Mouse (Mus musculus) forebrain, embryonic 16.5 days (tissue): ENCODE results near the gene Chrna5. TPM values are rescaled to one million over a fixed set of nuclear protein-coding genes. Genes with fewer than 3 reads are reported as not detected.
A peak's percentile ranks its signal among the peaks of the same experiment; 100 is the strongest.

Experiments
- ATAC-seq: fragments of 200-750 bp; cut with Nextera tagmentation; 2 replicates; pipeline ENCODE4 v1.8.0; 2017; ENCODE audit warnings: mild to moderate bottlenecking, moderate library complexity
- H3K27ac ChIP-seq: fragments of 300-500 bp; sonication (generic); 2 replicates; pipeline ENCODE4 v1.5.1; 2014; ENCODE audit warnings: low read length, control low read depth
- H3K27me3 ChIP-seq: fragments of 300-500 bp; sonication (generic); replicated peaks from 2 replicates; pipeline ENCODE4 v1.6.1; 2014; ENCODE audit warnings: low read length; ENCODE audit not compliant: control insufficient read depth, insufficient read depth
- H3K36me3 ChIP-seq: fragments of 300-500 bp; sonication (generic); 2 replicates; pipeline ENCODE4 v1.6.1; 2014; ENCODE audit not compliant: control insufficient read depth, insufficient read depth
- H3K4me1 ChIP-seq: fragments of 300-500 bp; sonication (generic); replicated peaks from 2 replicates; pipeline ENCODE4 v1.6.1; 2014; ENCODE audit warnings: low read length; ENCODE audit not compliant: control insufficient read depth, insufficient read depth
- H3K4me2 ChIP-seq: fragments of 300-500 bp; sonication (generic); 2 replicates; pipeline ENCODE4 v1.6.1; 2014; ENCODE audit warnings: mild to moderate bottlenecking, low read length, control low read depth
- H3K4me3 ChIP-seq: fragments of 300-500 bp; sonication (generic); replicated peaks from 2 replicates; pipeline ENCODE4 v1.5.1; 2014; ENCODE audit warnings: mild to moderate bottlenecking, low read length, control low read depth
- H3K9ac ChIP-seq: fragments of 300-500 bp; sonication (generic); replicated peaks from 2 replicates; pipeline ENCODE4 v1.6.1; 2014; ENCODE audit warnings: low read depth, low read length, control low read depth
- H3K9me3 ChIP-seq: fragments of 300-500 bp; sonication (generic); 2 replicates; pipeline ENCODE4 v1.6.1; 2016; ENCODE audit warnings: low read length; ENCODE audit not compliant: control insufficient read depth
- WGBS: fragments of 180-500 bp; shearing (Covaris S2); extraction: QIAGEN DNeasy Blood & Tissue Kit; methylation state at CpG from one replicate; pipeline ENCODE4 v1.1.7; 2014; 5-methylcytosine and 5-hydroxymethylcytosine counted together
- polyA plus RNA-seq: library from polyadenylated mRNA; unstranded; fragments of >200 nt; fragmentation: Nextera tagmentation; extraction: Ambion mirVana; gene quantifications from 2 replicates; pipeline ENCODE4 v1.2.1, GENCODE M21; 2015

The Chrna5 gene
- polyA plus RNA-seq, 1 experiment from 2014 or later = 0.85 TPM

- Histone ChIP-seq H3K4me2 (no peak overlapping the region), H3K9ac (no peak overlapping the region), H3K36me3 (peaks cover 21% of the 10 kb centered on the region), H3K4me3 (no peak overlapping the region), H3K4me1 (no peaks in the 10 kb centered on the region), H3K27me3 (no peaks in the 10 kb centered on the region), H3K27ac (no peak overlapping the region), H3K9me3 (no peaks in the 10 kb centered on the region)
- no peak for ATAC-seq
- WGBS = 93% methylated on average over 4 of the region's 4 CpGs
These were observed 19.6 kb upstream of the Chrna5 start for GRCm38 (mm10) chr9:54961059-54961458.

- H3K27me3 ChIP-seq = no peaks in the 10 kb centered on the region
- no peaks in the 10 kb centered on the region for H3K9me3 ChIP-seq
- H3K4me2 ChIP-seq = no peak overlapping the region
- H3K4me1 ChIP-seq = no peaks in the 10 kb centered on the region
- no peak for ATAC-seq
- no peak overlapping the region for H3K27ac ChIP-seq
- no peak overlapping the region for H3K4me3 ChIP-seq
- H3K36me3 ChIP-seq = peaks cover 6% of the 10 kb centered on the region
- no peak overlapping the region for H3K9ac ChIP-seq
These were observed 17.0 kb upstream of the Chrna5 start for GRCm38 (mm10) chr9:54963669-54964068.

GRCm38 (mm10) chr9:54969972-54970637 lies 10.6 kb upstream of the Chrna5 start:
- H3K9ac ChIP-seq = no peak overlapping the region
- 54% methylated on average over 8 of the region's 8 CpGs for WGBS
- no peaks in the 10 kb centered on the region for H3K36me3 ChIP-seq
- ATAC-seq = no peak
- H3K4me1 ChIP-seq = no peaks in the 10 kb centered on the region
- no peak overlapping the region for H3K4me2 ChIP-seq
- H3K9me3 ChIP-seq = no peaks in the 10 kb centered on the region
- H3K4me3 ChIP-seq = no peak overlapping the region
- no peaks in the 10 kb centered on the region for H3K27me3 ChIP-seq
- H3K27ac ChIP-seq = no peak overlapping the region

GRCm38 (mm10) chr9:54981291-54982191 lies 861 bp downstream of the Chrna5 start:
- H3K27ac ChIP-seq = no peak overlapping the region
- WGBS = under 1% methylated on average over 58 of the region's 85 CpGs
- ATAC-seq = peak; percentile 90
- no peaks in the 10 kb centered on the region for H3K9me3 ChIP-seq
- H3K27me3 ChIP-seq = peaks cover 19% of the 10 kb centered on the region
- peak overlapping the region; percentile 90 for H3K4me2 ChIP-seq
- H3K36me3 ChIP-seq = no peaks in the 10 kb centered on the region
- H3K4me1 ChIP-seq = peaks cover 10% of the 10 kb centered on the region
- peak overlapping the region; percentile 62 for H3K9ac ChIP-seq
- peak overlapping the region; percentile 67 for H3K4me3 ChIP-seq

- Histone ChIP-seq H3K4me1 (peaks cover 10% of the 10 kb centered on the region), H3K4me2 (peak overlapping the region; percentile 90), H3K4me3 (peak overlapping the region; percentile 67; the same call in 1 of the 2 replicates), H3K36me3 (no peaks in the 10 kb centered on the region), H3K9me3 (no peaks in the 10 kb centered on the region), H3K9ac (no peak overlapping the region), H3K27ac (no peak overlapping the region), H3K27me3 (peaks cover 19% of the 10 kb centered on the region)
- no peak for ATAC-seq
- WGBS = 9% methylated on average over 7 of the region's 7 CpGs
These were observed 1.7 kb downstream of the Chrna5 start for GRCm38 (mm10) chr9:54982401-54982800.

- Histone ChIP-seq H3K9me3 (no peaks in the 10 kb centered on the region), H3K27me3 (no peaks in the 10 kb centered on the region), H3K9ac (no peak overlapping the region), H3K4me3 (no peak overlapping the region), H3K4me1 (no peaks in the 10 kb centered on the region), H3K36me3 (no peaks in the 10 kb centered on the region), H3K27ac (no peak overlapping the region), H3K4me2 (no peak overlapping the region)
- WGBS = 81% methylated on average over 3 of the region's 3 CpGs
- ATAC-seq = no peak
These were observed 9.7 kb downstream of the Chrna5 start for GRCm38 (mm10) chr9:54990362-54990761.

- Histone ChIP-seq H3K4me2 (no peak overlapping the region), H3K27ac (no peak overlapping the region), H3K9me3 (no peaks in the 10 kb centered on the region), H3K27me3 (no peaks in the 10 kb centered on the region), H3K9ac (no peak overlapping the region), H3K4me1 (no peaks in the 10 kb centered on the region), H3K4me3 (no peak overlapping the region), H3K36me3 (no peaks in the 10 kb centered on the region)
- ATAC-seq = no peak
- WGBS = 40% methylated on average over 3 of the region's 3 CpGs
These were observed 13.7 kb downstream of the Chrna5 start for GRCm38 (mm10) chr9:54994381-54994780.

- H3K4me1 ChIP-seq = no peaks in the 10 kb centered on the region
These were observed 15.0 kb downstream of the Chrna5 start for GRCm38 (mm10) chr9:54995645-54996044.

GRCm38 (mm10) chr9:55003609-55004008 lies 22.9 kb downstream of the Chrna5 start:
- H3K9me3 ChIP-seq = no peaks in the 10 kb centered on the region
- ATAC-seq = no peak
- 63% methylated on average over 4 of the region's 4 CpGs for WGBS

More at GRCm38 (mm10) chr9:54995645-54996044, 15.0 kb downstream of the Chrna5 start:
- Histone ChIP-seq H3K4me3 (no peak overlapping the region), H3K4me2 (no peak overlapping the region), H3K9me3 (no peaks in the 10 kb centered on the region), H3K36me3 (no peaks in the 10 kb centered on the region), H3K9ac (no peak overlapping the region), H3K27ac (no peak overlapping the region), H3K27me3 (no peaks in the 10 kb centered on the region)
- no peak for ATAC-seq
- WGBS = 90% methylated on average over 3 of the region's 3 CpGs

More at GRCm38 (mm10) chr9:55003609-55004008, 22.9 kb downstream of the Chrna5 start:
- no peaks in the 10 kb centered on the region for H3K4me1 ChIP-seq
- H3K36me3 ChIP-seq = no peaks in the 10 kb centered on the region
- no peak overlapping the region for H3K4me3 ChIP-seq
- no peaks in the 10 kb centered on the region for H3K27me3 ChIP-seq
- no peak overlapping the region for H3K4me2 ChIP-seq
- H3K9ac ChIP-seq = no peak overlapping the region
- no peak overlapping the region for H3K27ac ChIP-seq
